Mouse (Mus musculus) mouse embryonic stem cell (cell line): Measurements from ENCODE around the gene Adipoq.

Experiments
- in situ Hi-C, 2 experiments: fragments of 300-500 bp; cut with MboI; formaldehyde crosslinking; loops; 1 replicate in 1 of 2; 3 replicates in 1 of 2; pipeline ENCODE4 v1.14.3; 2019 to 2020; ENCODE audit warnings: low sequenced_read_pairs in 2 of 2, low pct_unique_long_range_greater_than_20kb in 1 of 2, mixed read lengths in 1 of 2; ENCODE audit not compliant: unreplicated experiment in 1 of 2

Gene Adipoq

DNA sequence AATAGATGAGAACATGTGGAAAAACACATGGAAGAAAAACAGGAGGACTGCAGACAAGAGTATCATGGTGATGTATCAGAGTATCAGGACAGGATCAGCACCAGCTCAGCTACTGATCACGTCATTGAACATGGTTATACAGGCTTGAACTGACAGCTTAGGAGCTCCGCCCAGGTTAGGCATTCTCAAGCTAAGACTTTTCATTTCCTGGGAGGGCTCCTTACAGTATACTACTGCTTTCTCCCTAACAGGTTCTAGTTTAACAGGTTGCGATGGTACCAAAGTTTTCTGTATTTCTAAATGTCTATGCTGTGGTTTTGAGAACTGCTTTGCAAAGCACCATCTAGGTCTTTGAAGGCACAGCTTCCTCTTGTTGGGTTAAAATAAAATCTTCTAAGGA is 35.2 kb downstream of the Adipoq start:
- in situ Hi-C loops: no loop called here

DNA sequence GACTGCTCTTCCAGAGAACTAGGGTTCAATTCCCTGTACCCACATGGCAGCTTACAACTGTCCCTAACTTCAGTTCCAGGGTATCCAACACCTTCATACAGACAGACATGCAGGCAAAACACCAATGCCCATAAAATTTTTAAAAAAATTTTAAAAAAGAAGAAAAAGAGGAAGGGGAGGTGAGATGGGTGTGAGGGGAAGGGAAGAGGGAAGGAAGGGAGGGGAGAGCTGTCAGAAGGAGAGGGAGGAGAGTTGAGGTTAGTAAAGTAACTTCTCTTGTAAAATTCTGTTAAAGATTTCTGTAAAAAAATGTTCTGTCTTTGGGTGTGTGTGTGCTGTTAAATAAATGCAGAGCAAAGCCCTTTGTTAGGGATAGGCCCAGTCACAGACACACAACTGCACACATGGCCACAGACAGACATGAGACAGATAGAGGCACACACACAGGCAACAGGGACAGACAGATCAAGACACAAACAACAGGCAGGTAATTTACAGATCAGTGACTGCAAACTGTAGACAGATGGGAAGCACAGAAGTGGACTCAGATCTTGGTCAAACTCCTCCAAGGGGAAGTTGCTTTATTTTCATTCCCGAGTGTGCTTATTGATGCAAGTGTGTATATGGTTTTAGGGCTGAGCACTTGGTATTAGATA is 35.7 kb downstream of the Adipoq start:
- in situ Hi-C loops: no loop called here

DNA sequence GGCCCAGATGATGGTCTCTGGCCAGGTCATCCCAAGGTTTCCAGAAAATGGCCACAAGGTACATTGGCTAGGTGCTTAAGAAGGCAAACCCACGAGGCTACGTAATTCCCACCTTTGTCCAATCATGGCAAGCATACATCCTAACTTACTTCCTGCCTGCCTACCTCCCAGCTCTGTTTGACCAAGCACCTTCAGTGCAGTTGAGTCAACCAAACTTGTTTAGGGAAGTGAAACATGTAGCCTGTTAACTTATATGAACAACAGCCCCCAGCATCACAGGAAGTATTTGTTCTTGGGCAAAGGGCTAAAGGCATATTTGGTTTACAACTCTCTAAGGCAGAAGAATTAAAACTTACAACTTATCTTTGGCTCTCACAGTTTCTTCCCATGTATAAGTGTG is 39.5 kb downstream of the Adipoq start:
- in situ Hi-C loops: no loop called here

GRCm38 (mm10) chr16:23186418-23186817 is 40.1 kb downstream of the Adipoq start:
- in situ Hi-C loops: no loop called here

DNA sequence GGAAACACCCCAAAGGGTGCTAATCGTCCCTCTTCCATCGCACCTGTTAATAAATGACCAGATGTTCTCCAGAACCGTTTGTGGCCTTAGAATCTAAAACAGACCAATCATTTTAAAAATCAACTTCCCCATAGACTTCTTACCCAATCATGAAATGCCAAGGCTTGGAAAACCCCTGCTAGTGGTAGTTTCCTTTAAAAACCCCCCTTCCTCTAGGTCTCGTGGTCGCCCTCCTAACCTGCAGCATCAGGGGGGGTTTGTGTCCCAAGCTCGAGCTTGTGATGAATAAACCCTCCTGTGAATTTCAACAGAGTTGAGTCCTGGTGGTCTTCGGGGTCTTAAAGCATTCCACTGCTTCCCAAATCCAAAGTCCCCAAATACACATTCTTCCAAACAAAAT is 41.6 kb downstream of the Adipoq start:
- in situ Hi-C loops: no loop called here

DNA sequence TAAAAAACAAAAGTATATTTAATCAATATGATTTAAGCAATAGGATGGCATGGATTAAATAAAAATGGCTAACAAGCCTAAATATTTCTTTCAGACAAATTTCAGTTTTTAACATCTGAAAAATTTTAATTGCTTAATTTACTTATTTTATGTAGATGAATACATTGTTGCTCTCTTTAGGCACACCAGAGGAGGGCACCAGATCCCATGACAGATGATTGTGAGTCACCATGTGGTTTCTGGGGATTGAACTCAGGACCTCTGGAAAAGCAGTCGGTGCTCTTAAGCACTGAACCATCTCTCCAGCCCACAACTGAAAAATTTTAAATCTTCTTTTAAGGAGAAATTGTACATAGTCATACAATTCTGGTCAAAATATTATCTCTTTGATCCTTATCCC is 43.3 kb downstream of the Adipoq start:
- in situ Hi-C loops: no loop called here

DNA sequence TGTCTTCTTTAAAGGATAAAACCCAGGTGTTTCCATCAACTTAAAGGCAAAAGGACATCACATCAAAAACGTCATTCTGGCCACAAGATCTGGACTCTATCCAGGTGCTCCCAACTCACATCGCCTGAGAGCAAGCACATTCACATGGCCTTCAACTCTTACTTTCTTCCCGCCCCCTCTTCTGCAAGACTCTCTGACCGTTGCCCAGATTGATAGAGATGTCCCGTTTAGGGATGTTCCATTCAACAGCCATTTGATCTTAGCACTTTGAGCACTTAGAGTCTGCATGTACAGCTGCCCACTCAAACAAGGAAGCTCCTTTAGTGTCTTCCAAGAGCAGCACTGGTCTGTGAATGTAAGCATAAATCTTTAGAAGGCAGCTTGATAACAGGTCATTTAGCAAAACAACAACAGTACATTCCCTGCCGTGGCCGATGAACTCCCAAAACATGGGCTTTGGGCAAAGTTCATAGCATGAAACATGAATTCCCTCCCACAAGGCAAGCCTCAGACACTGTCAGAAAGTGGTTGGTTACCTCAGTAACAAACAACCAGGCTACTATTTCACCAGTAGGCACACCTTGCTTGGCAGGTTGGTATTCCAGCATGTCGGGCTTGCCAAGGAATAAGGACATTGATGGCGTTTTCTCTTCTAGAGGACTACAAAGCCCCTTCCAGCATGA is 45.4 kb downstream of the Adipoq start:
- in situ Hi-C loops: no loop called here

DNA sequence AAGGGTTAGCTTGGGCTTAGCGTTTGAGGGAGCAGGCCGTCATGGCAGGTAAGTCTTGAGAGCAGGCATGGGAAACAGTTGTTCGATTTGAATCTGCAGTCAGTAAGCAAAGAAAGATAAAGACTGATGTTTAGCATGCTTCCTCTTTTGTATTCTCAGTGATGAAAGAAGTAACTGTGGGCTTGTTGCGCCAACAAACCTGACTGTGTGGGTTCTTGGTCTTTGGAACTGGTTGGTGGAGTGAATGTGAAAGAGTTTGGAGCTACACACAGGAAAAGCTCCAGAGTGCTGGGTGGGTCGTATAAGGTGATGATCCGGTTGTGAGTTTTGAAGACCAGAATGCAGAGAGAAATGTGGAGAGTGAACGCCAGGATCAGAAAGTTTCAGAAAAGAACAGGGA is 49.3 kb downstream of the Adipoq start:
- in situ Hi-C loops: no loop called here

GRCm38 (mm10) chr16:23196296-23196695 is 50.0 kb downstream of the Adipoq start:
- in situ Hi-C loops: no loop called here

GRCm38 (mm10) chr16:23196791-23197190 is 50.5 kb downstream of the Adipoq start:
- in situ Hi-C loops: no loop called here

DNA sequence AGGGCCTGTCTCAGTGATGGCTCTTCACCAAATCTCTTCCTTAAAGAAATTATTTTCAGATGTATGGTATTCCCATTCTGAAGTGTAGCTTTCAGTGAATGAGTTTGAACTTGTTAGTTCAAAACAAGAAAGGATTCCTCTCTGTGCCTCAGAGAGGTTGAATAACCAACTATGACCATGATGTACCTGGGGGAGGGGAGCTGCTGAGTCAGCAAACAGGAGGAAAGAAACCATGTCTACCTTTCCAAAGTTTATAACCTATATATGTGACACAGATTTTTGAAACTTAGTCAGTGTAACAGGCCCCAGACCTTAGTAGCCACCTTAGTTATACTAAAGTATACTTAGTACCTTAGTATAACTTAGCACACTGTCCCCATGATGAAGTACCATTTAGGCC is 55.2 kb downstream of the Adipoq start:
- in situ Hi-C loops: no loop called here
